Mouse (Mus musculus): ENCODE measurements around the gene Unc79. TPM values are rescaled to one million over a fixed set of nuclear protein-coding genes. Genes with fewer than 3 reads are reported as not detected.

Unc79 gene
- polyA plus RNA-seq, 1 experiment: 0.13 TPM

DNA sequence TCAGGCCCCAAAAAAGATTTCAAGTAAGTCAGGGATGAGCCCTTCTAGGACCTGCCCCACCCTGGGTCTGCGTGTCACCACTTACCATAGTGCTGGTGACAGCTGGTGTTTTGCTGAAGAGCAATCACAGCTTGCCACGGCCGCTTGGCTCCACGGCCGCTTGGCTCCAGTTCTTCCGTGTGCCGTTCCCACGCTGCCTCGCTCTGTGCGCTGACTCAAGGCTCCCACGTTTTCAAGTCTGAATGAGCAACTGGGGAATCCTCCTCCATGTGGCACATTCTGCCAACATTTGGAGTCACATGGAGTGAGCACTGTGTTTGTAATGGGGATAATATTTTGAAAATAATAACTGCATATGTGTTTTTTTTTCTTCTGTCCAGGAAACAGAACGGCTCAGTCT is 241.1 kb downstream of the Unc79 start:
- DNase-seq: no peak
- Histone ChIP-seq H3K4me1 (ENCODE audit: control insufficient read depth, insufficient read depth, low read length) (no peaks in the 10 kb centered on the region), H3K27me3 (replicated peaks; ENCODE audit: control insufficient read depth, insufficient read depth, low read length) (no peaks in the 10 kb centered on the region), H3K27ac (ENCODE audit: insufficient read depth, low read depth, low read length) (no peak overlapping the region), H3K4me3 (ENCODE audit: insufficient read depth, low read depth, low read length) (no peak overlapping the region), H3K36me3 (ENCODE audit: control insufficient read depth, insufficient read depth, low read length) (no peaks in the 10 kb centered on the region)
- 51% methylated on average over 12 of the region's 12 CpGs for WGBS
- TF ChIP-seq CTCF (conservative IDR thresholded peaks at IDR 0.05; ENCODE audit: insufficient read depth, insufficient read length, low read depth, low read length) (no peak), POLR2A (IDR thresholded peaks at IDR 0.05; ENCODE audit: low read depth, low read length) (no peak)

DNA sequence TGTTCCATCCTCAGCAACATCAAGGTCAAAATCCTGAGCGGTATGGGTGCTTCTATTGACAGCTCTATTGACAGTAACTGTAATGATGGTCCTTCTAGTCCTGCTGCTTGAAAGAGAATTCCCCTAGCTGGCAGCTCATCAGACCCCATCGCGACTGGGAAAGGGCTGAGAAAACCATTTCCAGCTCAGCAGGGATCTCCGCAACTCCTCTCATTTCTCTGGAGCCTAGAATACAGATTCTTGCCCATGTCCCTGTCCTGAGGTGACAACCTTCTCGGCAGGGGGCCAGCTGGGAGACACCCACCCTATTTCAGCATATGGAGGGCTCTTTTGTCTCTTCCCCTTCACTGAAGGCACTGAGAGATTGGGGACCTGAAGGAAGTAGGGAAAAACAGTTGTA is 244.3 kb downstream of the Unc79 start:
- TF ChIP-seq POLR2A (IDR thresholded peaks at IDR 0.05; ENCODE audit: low read depth, low read length): no peak
- TF ChIP-seq CTCF (conservative IDR thresholded peaks at IDR 0.05; ENCODE audit: insufficient read depth, insufficient read length, low read depth, low read length): no peak
- WGBS: 68% methylated on average over 5 of the region's 5 CpGs

DNA sequence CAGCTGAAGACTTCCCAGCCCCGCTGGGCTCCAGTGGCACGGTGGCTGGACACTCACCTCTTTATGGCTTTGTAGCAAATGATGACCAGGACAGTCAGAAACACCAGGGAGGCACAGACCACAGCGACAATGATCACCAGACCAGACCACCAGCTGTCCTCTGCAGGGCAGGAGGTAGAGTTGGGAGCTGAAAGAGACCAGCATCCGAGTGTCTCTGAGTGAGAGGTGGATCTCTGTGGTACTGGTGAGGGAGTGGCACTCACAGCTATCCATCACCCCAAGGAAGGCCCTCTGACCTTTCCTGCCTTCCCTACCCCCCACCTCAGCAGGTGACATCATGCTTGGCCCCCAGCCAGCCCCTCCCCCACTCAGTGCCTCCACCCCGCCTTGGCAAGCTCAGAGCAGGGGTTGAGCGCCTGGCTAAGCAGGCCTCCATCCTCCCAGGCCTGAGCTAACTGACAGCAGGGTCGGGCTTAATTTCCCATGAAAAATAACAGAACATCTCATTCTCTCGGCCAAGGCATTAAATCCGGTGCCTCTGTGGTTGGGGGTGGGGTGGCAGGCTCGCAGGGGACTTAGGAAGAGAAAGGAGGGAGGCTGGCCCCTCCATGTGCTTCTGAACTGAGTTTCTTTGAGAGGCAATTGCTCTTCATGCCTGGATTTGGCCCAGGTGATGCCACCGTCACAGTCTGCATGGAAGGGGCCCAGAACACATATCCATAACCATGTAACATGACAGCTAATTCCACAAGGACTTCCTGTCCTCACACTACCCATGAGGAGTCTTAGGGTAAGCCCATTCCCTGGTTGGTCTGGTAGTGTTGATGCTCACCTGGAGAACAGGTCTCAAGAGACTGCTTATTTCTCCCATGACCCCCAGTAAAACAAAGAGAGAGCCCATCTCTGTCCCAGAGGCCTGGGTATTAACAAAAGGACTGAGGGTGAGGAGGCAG is 254.2 kb downstream of the Unc79 start:
- TF ChIP-seq POLR2A (IDR thresholded peaks at IDR 0.05; ENCODE audit: low read depth, low read length) (no peak), CTCF (conservative IDR thresholded peaks at IDR 0.05; ENCODE audit: insufficient read depth, insufficient read length, low read depth, low read length) (no peak)
- Histone ChIP-seq H3K27me3 (replicated peaks; ENCODE audit: control insufficient read depth, insufficient read depth, low read length) (no peaks in the 10 kb centered on the region), H3K27ac (ENCODE audit: insufficient read depth, low read depth, low read length) (no peak overlapping the region), H3K4me1 (ENCODE audit: control insufficient read depth, insufficient read depth, low read length) (no peaks in the 10 kb centered on the region), H3K36me3 (ENCODE audit: control insufficient read depth, insufficient read depth, low read length) (no peaks in the 10 kb centered on the region), H3K4me3 (ENCODE audit: insufficient read depth, low read depth, low read length) (no peak overlapping the region)
- WGBS: 21% methylated on average over 11 of the region's 11 CpGs
- peak; percentile 17 for DNase-seq

More for the DNA sequence above, 244.3 kb downstream of the Unc79 start:
- no peak overlapping the region for H3K27ac ChIP-seq (ENCODE audit: insufficient read depth, low read depth, low read length)
- H3K36me3 ChIP-seq (ENCODE audit: control insufficient read depth, insufficient read depth, low read length): no peaks in the 10 kb centered on the region
- no peaks in the 10 kb centered on the region for H3K27me3 ChIP-seq (replicated peaks; ENCODE audit: control insufficient read depth, insufficient read depth, low read length)
- H3K4me1 ChIP-seq (ENCODE audit: control insufficient read depth, insufficient read depth, low read length): no peaks in the 10 kb centered on the region
- DNase-seq: no peak
- H3K4me3 ChIP-seq (ENCODE audit: insufficient read depth, low read depth, low read length): no peak overlapping the region

DNA sequence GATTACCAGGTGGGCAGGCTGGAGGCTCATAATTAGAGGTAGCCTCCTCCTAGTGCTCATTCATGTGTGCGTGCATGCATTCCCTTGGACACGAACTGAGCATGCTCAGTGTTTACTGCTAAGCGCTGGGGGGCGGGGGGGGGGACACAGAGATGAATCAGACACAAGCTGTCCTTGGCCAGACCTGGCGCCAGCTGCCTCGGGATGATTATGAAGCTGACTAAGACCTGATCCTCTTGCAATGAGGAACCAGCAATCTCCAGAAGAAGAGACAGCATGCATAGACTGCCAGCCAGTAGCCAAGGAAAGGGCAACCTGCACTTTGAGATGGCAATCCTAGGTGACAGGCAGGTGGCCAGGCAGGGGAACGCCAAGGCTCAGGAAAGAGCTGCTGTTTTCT is 256.9 kb downstream of the Unc79 start:
- no peak for TF ChIP-seq CTCF (conservative IDR thresholded peaks at IDR 0.05; ENCODE audit: insufficient read depth, insufficient read length, low read depth, low read length)
- no peak for TF ChIP-seq POLR2A (IDR thresholded peaks at IDR 0.05; ENCODE audit: low read depth, low read length)
- H3K36me3 ChIP-seq (ENCODE audit: control insufficient read depth, insufficient read depth, low read length): no peaks in the 10 kb centered on the region
- H3K27ac ChIP-seq (ENCODE audit: insufficient read depth, low read depth, low read length): no peak overlapping the region
- WGBS: 62% methylated on average over 7 of the region's 7 CpGs
- H3K4me3 ChIP-seq (ENCODE audit: insufficient read depth, low read depth, low read length): no peak overlapping the region
- no peaks in the 10 kb centered on the region for H3K4me1 ChIP-seq (ENCODE audit: control insufficient read depth, insufficient read depth, low read length)
- DNase-seq: no peak
- no peaks in the 10 kb centered on the region for H3K27me3 ChIP-seq (replicated peaks; ENCODE audit: control insufficient read depth, insufficient read depth, low read length)

DNA sequence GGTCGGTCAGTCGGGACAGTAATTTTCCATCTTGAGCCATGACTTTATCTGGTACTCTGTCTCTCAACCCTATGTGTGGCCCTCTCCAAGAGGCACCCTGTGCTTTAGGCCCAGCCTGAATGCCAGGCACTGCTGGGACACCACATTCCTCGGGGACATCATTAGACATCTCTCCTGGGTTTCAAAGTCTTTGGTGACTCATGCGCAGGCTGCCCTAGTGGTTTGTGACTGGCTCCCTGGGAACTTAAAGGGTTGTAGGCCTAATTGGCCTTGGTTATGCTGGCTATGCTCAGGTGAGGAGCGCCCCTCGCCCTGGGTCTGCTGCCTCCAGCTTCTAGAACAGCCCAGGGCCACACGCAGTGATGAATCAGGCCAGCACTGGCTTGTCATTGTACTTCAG is 260.9 kb downstream of the Unc79 start:
- no peaks in the 10 kb centered on the region for H3K4me1 ChIP-seq (ENCODE audit: control insufficient read depth, insufficient read depth, low read length)
- no peak overlapping the region for H3K27ac ChIP-seq (ENCODE audit: insufficient read depth, low read depth, low read length)
- TF ChIP-seq CTCF (conservative IDR thresholded peaks at IDR 0.05; ENCODE audit: insufficient read depth, insufficient read length, low read depth, low read length) (no peak), POLR2A (IDR thresholded peaks at IDR 0.05; ENCODE audit: low read depth, low read length) (no peak)
- H3K36me3 ChIP-seq (ENCODE audit: control insufficient read depth, insufficient read depth, low read length): no peaks in the 10 kb centered on the region
- 91% methylated on average over 7 of the region's 7 CpGs for WGBS
- DNase-seq: no peak
- H3K27me3 ChIP-seq (replicated peaks; ENCODE audit: control insufficient read depth, insufficient read depth, low read length): no peaks in the 10 kb centered on the region
- H3K4me3 ChIP-seq (ENCODE audit: insufficient read depth, low read depth, low read length): no peak overlapping the region

DNA sequence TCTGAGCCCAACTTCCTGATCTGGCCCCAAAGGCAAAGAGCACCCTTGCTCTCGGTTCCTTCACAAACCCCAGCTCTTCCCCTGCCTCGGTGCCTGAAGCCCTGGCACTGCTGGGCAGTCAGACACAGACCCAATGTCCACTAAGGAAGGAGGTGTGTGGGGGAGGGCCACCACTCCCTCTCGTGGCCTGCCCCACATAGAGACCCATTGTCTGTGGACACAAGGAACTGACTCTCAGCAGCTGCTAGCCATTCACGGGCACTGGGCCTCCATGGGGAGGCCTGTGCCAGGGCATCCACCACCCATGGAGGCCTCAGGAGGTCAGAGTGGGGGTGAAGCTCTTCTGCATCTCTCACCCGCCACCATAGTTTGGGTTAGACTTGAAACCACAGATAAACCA is 262.4 kb downstream of the Unc79 start:
- DNase-seq: no peak
- no peak for TF ChIP-seq POLR2A (IDR thresholded peaks at IDR 0.05; ENCODE audit: low read depth, low read length)
- Histone ChIP-seq H3K27ac (ENCODE audit: insufficient read depth, low read depth, low read length) (no peak overlapping the region), H3K4me1 (ENCODE audit: control insufficient read depth, insufficient read depth, low read length) (no peaks in the 10 kb centered on the region), H3K27me3 (replicated peaks; ENCODE audit: control insufficient read depth, insufficient read depth, low read length) (no peaks in the 10 kb centered on the region), H3K4me3 (ENCODE audit: insufficient read depth, low read depth, low read length) (no peak overlapping the region), H3K36me3 (ENCODE audit: control insufficient read depth, insufficient read depth, low read length) (no peaks in the 10 kb centered on the region)
- 67% methylated on average over 5 of the region's 5 CpGs for WGBS

DNA sequence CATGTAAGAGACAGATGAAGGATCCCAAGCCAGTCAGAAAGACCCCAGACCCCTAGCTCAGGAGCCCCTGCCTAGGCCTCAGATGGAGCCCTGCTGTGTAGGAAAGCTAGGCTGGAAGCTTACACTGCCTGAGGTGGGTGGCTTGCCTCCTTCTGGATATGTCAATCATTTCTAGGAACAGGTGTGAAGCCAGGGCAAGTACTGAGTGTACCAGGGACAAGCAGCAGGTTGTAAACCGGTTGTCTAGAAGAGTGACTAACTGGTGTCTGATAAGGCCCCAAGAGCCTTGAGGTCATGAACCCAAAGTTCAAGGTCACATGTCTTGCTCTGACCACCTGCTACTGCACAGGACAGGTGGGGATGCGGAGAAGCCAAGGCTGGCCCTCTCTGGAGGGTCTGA is 264.9 kb downstream of the Unc79 start:
- H3K36me3 ChIP-seq (ENCODE audit: control insufficient read depth, insufficient read depth, low read length): no peaks in the 10 kb centered on the region
- no peak overlapping the region for H3K27ac ChIP-seq (ENCODE audit: insufficient read depth, low read depth, low read length)
- H3K4me1 ChIP-seq (ENCODE audit: control insufficient read depth, insufficient read depth, low read length): no peaks in the 10 kb centered on the region
- no peak for DNase-seq
- TF ChIP-seq CTCF (conservative IDR thresholded peaks at IDR 0.05; ENCODE audit: insufficient read depth, insufficient read length, low read depth, low read length): no peak
- no peak for TF ChIP-seq POLR2A (IDR thresholded peaks at IDR 0.05; ENCODE audit: low read depth, low read length)
- WGBS: 85% methylated on average over 2 of the region's 2 CpGs
- no peak overlapping the region for H3K4me3 ChIP-seq (ENCODE audit: insufficient read depth, low read depth, low read length)
- H3K27me3 ChIP-seq (replicated peaks; ENCODE audit: control insufficient read depth, insufficient read depth, low read length): no peaks in the 10 kb centered on the region
